Mouse (Mus musculus) lung, postnatal 0 days (tissue): ENCODE results near the gene Cks1b. TPM values are rescaled to one million over a fixed set of nuclear protein-coding genes. Genes with fewer than 3 reads are reported as not detected.

ENCODE experiments used
- ATAC-seq: fragments of 200-750 bp; cut with Nextera tagmentation; 2 replicates; pipeline ENCODE4 v1.8.0; 2017; ENCODE audit warnings: moderate library complexity
- DNase-seq: peaks from one replicate; pipeline ENCODE4 v3.0.0-alpha.2; 2016; ENCODE audit warnings: low spot score
- H3K27ac ChIP-seq: fragments of 300-500 bp; sonication (generic); 2 replicates; pipeline ENCODE4 v1.5.1; 2014; ENCODE audit warnings: antibody characterized with exemption, mild to moderate bottlenecking, low read length, mixed read lengths
- H3K27me3 ChIP-seq: fragments of 300-500 bp; sonication (generic); replicated peaks from 2 replicates; pipeline ENCODE4 v1.6.1; 2014; ENCODE audit warnings: low read length, mixed read lengths; ENCODE audit not compliant: insufficient read depth
- H3K36me3 ChIP-seq: fragments of 300-500 bp; sonication (generic); 2 replicates; pipeline ENCODE4 v1.6.1; 2014; ENCODE audit warnings: low read length, mixed read lengths; ENCODE audit not compliant: insufficient read depth
- H3K4me1 ChIP-seq: fragments of 300-500 bp; sonication (generic); 2 replicates; pipeline ENCODE4 v1.6.1; 2014; ENCODE audit warnings: antibody characterized with exemption, low read depth, low read length, mixed read lengths; ENCODE audit not compliant: insufficient read depth
- H3K4me2 ChIP-seq: fragments of 300-500 bp; sonication (generic); replicated peaks from 2 replicates; pipeline ENCODE4 v1.6.1; 2014; ENCODE audit warnings: low read depth, mild to moderate bottlenecking, low read length, moderate library complexity, mixed read lengths
- H3K4me3 ChIP-seq: fragments of 300-500 bp; sonication (generic); 2 replicates; pipeline ENCODE4 v1.5.1; 2014; ENCODE audit warnings: low read depth, low read length
- H3K9ac ChIP-seq: fragments of 300-500 bp; sonication (generic); replicated peaks from 2 replicates; pipeline ENCODE4 v1.6.1; 2014; ENCODE audit warnings: low read depth, mild to moderate bottlenecking
- H3K9me3 ChIP-seq: fragments of 300-500 bp; sonication (generic); 2 replicates; pipeline ENCODE4 v1.6.1; 2016; ENCODE audit warnings: low read length, mixed read lengths
- CTCF ChIP-seq: IDR thresholded peaks from 2 replicates; pipeline ENCODE4 v1.5.1; 2016; ENCODE audit warnings: antibody characterized with exemption, mild to moderate bottlenecking
- EP300 ChIP-seq: IDR thresholded peaks from 2 replicates; pipeline ENCODE4 v1.6.1; 2016; ENCODE audit warnings: antibody characterized with exemption, mild to moderate bottlenecking, control low read depth
- WGBS: fragments of 180-500 bp; shearing (Covaris S2); extraction: QIAGEN DNeasy Blood & Tissue Kit; methylation state at CpG from one replicate; pipeline ENCODE4 v1.1.7; 2014; 5-methylcytosine and 5-hydroxymethylcytosine counted together
- polyA plus RNA-seq: library from polyadenylated mRNA; unstranded; fragments of >200 nt; fragmentation: Nextera tagmentation; extraction: Ambion mirVana; gene quantifications from 2 replicates; pipeline ENCODE4 v1.2.1, GENCODE M21; 2015

The Cks1b gene
- polyA plus RNA-seq, 1 experiment from 2014 or later: 83.0 TPM

- Histone ChIP-seq H3K4me3 (no peak overlapping the region), H3K4me2 (no peak overlapping the region), H3K9ac (no peak overlapping the region), H3K27ac (no peak overlapping the region), H3K4me1 (peaks cover 13% of the 10 kb centered on the region; the same call in 1 of the 2 replicates), H3K36me3 (peaks cover 25% of the 10 kb centered on the region), H3K27me3 (no peaks in the 10 kb centered on the region), H3K9me3 (no peaks in the 10 kb centered on the region)
- WGBS: 84% methylated on average over 4 of the region's 4 CpGs
- DNase-seq: no peak
- TF ChIP-seq EP300 (no peak), CTCF (no peak)
- no peak for ATAC-seq
Observed at GRCm38 (mm10) chr3:89425876-89426275, 7.7 kb upstream of the Cks1b start.

- Histone ChIP-seq H3K4me2 (no peak overlapping the region), H3K4me3 (no peak overlapping the region), H3K27ac (no peak overlapping the region), H3K9ac (no peak overlapping the region), H3K27me3 (no peaks in the 10 kb centered on the region), H3K4me1 (peaks cover 15% of the 10 kb centered on the region; the same call in 1 of the 2 replicates), H3K36me3 (peaks cover 25% of the 10 kb centered on the region), H3K9me3 (no peaks in the 10 kb centered on the region)
- 73% methylated on average over 5 of the region's 5 CpGs for WGBS
- DNase-seq (no peak), ATAC-seq (no peak)
- TF ChIP-seq EP300 (no peak), CTCF (no peak)
Observed at GRCm38 (mm10) chr3:89425141-89425525, 7.0 kb upstream of the Cks1b start.

GRCm38 (mm10) chr3:89424416-89425140, 6.4 kb upstream of the Cks1b start:
- no peak for ATAC-seq
- H3K9me3 ChIP-seq: no peaks in the 10 kb centered on the region
- no peak overlapping the region for H3K9ac ChIP-seq
- WGBS: 72% methylated on average over 5 of the region's 5 CpGs
- H3K4me3 ChIP-seq: no peak overlapping the region
- DNase-seq: peak; percentile 41
- H3K27ac ChIP-seq: peak overlapping the region; percentile 43; the same call in 1 of the 2 replicates
- no peak overlapping the region for H3K4me2 ChIP-seq
- TF ChIP-seq EP300: no peak
- no peak for TF ChIP-seq CTCF
- H3K4me1 ChIP-seq: peaks cover 15% of the 10 kb centered on the region; the same call in 1 of the 2 replicates
- no peaks in the 10 kb centered on the region for H3K27me3 ChIP-seq
- peaks cover 25% of the 10 kb centered on the region for H3K36me3 ChIP-seq

DNA sequence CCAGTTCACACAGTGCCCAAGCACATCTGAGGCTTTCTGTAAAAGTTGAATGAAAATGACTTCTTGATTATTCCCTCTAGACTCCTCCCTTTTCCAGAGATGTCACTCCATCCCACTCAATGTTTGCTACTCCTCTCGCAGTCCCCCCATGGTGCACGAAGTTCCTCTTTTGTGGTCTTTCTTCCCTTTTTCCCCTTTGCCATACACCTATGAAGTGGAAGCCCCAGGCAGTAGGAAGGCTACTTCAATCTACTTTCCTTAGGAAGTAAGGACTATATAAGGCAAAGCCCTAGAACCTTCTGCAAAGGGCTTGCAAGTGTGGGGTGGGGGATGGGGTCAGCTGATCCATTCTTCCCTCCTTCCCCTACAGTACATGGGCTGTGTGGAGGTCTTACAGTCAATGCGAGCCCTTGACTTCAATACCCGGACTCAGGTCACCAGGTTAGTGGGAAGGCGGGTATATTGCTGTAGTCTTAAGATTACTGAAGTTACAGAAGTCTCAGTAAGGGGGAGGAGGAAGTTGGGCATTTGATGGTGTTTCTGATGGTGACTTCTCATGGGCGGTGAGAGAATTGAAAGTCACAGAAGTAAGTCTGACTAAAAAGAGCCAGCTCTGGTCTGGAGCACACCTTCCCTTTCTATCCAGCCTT, 4.5 kb upstream of the Cks1b start:
- H3K9ac ChIP-seq: no peak overlapping the region
- H3K4me1 ChIP-seq: peaks cover 15% of the 10 kb centered on the region; the same call in 1 of the 2 replicates
- TF ChIP-seq EP300 (no peak), CTCF (no peak)
- WGBS: 61% methylated on average over 6 of the region's 6 CpGs
- DNase-seq (no peak), ATAC-seq (no peak)
- H3K27me3 ChIP-seq: no peaks in the 10 kb centered on the region
- peak overlapping the region; percentile 67 for H3K4me2 ChIP-seq
- peak overlapping the region; percentile 45; the same call in 1 of the 2 replicates for H3K4me3 ChIP-seq
- H3K9me3 ChIP-seq: no peaks in the 10 kb centered on the region
- H3K36me3 ChIP-seq: peaks cover 20% of the 10 kb centered on the region
- no peak overlapping the region for H3K27ac ChIP-seq

- Histone ChIP-seq H3K27ac (peak overlapping the region; percentile 99), H3K9me3 (no peaks in the 10 kb centered on the region), H3K36me3 (peaks cover 13% of the 10 kb centered on the region; the same call in 1 of the 2 replicates), H3K9ac (peak overlapping the region; percentile 51), H3K27me3 (no peaks in the 10 kb centered on the region), H3K4me1 (peaks cover 15% of the 10 kb centered on the region; the same call in 1 of the 2 replicates), H3K4me2 (peak overlapping the region; percentile 67), H3K4me3 (peak overlapping the region; percentile 45)
- no peak for TF ChIP-seq CTCF
- no peak for TF ChIP-seq EP300
- WGBS: 7% methylated on average over 21 of the region's 22 CpGs
- no peak for ATAC-seq
- DNase-seq: peak; percentile 34
Observed at GRCm38 (mm10) chr3:89421810-89422473, 3.8 kb upstream of the Cks1b start.
